Mouse (Mus musculus): Measurements from ENCODE around the gene Xpo4. TPM values are rescaled to one million over a fixed set of nuclear protein-coding genes. Genes with fewer than 3 reads are reported as not detected.
"Not testable (repeated sequence)": the region's sequence is repeated elsewhere in the genome, so short reads cannot be mapped to it uniquely, and the experiment has no call there.

The Xpo4 gene
- 14.0 and 19.6 TPM in 2 replicates for polyA plus RNA-seq (2015; fragmentation: Nextera tagmentation; extraction: Ambion mirVana)

GRCm38 (mm10) chr14:57664822-57665627 is at the start of gene Xpo4:
Gene Xpo4, minus strand, starts transcription at chr14:57665430.
- DNase-seq (ENCODE audit: low spot score): peak; percentile 89

DNA sequence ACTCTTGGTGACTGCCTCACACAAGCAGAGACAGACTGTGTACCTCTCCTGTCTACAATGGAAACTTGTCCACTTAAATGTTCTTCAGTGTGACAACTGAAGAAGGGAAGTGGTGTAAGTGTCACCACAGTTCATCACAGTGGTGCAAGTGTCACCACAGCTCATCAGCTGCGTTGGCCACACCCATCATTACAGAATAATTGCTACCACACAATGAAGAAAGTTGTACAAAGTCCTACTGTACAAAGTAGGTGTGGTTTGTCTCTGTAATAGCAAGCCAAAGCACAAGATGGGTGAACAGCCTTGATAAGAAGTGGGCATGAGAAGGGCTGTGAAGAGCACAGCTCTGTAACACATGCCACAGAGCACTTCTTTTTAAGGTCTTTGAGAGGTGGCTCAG is 47.7 kb upstream of the Xpo4 start:
- DNase-seq (ENCODE audit: low spot score): no peak

DNA sequence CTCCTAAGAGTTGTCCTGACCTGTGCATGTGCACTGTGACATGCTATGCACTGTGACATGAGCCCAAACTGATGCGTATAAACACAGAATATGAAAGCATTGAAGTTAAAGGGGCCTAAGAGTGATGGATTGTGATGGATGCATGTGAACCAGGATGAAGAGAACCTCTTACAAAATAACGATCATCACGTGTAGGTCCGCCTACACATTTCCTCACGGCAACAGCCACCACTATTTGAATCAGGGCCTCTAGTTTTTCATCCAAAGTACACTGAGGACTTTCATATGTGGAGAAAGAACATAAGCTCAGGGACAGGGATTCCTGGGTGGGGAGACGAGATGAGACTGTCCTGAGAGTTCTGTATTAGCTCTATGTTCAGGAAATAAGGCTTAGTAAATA is 45.8 kb upstream of the Xpo4 start:
- DNase-seq (ENCODE audit: low spot score): no peak

GRCm38 (mm10) chr14:57709171-57709570 is 43.9 kb upstream of the Xpo4 start:
- no peak for DNase-seq (ENCODE audit: low spot score)

DNA sequence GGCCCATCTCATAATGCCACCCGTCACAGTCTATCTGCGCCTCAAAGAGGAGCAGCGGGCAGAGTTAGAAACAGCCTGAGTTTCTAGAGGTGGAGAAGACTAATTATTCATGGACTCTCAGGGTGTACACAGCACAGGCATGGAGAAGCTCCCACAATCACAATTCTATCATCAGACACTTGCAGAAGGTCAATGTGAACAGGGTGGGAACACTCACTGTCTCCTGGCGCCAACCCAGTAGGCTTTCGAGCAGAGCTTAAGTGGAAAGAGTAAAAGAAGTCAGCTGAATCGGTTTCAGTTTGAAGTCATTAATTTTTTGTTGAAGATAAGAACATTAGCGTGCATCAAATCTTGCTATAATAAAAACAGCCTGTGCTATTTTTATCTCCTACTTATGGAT is 43.4 kb upstream of the Xpo4 start:
- no peak for DNase-seq (ENCODE audit: low spot score)

DNA sequence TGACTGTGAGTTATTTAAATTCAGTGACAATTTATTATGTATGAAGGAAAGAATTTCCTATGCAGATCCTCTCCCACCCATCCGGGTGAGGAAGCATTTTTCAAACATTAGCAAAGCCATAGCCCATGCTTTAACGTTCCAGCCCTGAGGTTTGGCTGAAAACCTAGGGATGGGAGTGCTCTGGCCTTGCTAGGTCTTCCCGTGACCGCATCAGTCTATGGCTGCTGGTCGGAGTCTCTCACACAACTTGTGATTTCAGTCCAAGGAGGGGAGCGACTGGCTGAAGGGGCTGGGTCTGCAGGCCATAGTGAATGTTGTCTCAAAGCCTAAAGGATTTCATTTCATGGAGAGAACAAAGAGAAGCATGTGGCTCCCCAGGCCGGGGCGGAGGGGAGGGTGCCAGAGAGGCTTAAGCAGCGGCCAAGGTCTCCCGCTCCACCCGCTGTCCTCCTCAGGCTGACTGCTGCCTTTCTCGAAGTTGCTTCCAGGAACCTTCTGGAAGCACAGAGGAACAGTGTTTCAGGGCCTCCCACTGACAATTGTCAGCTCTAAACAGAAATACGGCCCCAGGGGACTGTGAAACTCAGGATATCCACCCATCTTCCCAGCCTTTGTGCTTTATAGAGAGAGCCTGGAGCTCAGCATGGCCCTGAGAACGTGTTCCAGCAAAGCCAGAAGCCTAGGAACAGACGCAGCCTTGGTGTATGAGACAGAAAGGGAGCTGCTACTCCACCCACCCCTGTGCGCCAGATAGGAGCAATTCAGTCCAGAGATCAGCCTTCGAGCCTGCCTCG is 42.1 kb upstream of the Xpo4 start:
- DNase-seq (ENCODE audit: low spot score): no peak

- DNase-seq (ENCODE audit: low spot score): no peak
These were observed 41.5 kb upstream of the Xpo4 start for GRCm38 (mm10) chr14:57706760-57707099.

DNA sequence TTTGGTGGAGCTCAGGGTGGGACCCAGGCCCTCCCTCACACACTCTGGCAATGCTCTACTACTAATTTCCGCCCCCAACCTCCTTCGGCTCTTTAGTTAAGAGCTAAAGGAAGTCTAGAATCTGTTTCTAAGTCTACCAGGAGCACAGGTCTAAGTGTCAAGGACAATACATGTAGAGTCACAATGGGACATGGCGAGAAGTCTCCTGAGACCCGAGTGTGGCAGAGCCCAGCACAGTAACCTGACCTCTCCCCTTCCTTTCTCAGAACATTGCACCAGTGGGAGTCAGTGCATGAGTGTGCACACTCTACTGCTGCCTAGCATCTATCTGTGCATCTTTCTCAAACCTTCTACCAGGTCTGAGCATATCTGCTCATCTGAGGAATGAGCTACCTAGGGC is 40.5 kb upstream of the Xpo4 start:
- no peak for DNase-seq (ENCODE audit: low spot score)

DNA sequence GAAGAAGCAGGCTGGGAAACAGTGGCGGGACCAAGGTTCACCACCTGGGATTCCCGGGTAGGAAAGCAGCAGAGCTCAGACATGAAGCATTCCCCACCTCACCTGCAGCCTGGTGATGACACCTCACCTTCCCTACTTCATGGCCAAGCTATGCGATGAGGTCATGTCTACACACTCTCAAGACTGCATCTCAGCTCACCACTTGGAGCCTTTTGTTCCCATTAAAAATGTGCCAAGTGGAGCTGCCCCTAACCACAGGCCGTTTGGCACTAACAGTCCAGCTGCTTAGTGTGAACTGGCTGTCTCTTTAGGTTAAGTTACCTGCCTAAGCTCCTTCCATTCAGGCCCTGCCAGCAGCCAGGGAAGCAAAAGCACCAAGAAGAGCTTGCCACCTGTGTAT is 39.8 kb upstream of the Xpo4 start:
- no peak for DNase-seq (ENCODE audit: low spot score)

- DNase-seq (ENCODE audit: low spot score): no peak
These were observed 36.8 kb upstream of the Xpo4 start for GRCm38 (mm10) chr14:57701915-57702477.

- no peak for DNase-seq (ENCODE audit: low spot score)
These were observed 34.3 kb upstream of the Xpo4 start for GRCm38 (mm10) chr14:57699461-57699970.

- DNase-seq (ENCODE audit: low spot score): no peak
These were observed 33.8 kb upstream of the Xpo4 start for GRCm38 (mm10) chr14:57699016-57699415.

DNA sequence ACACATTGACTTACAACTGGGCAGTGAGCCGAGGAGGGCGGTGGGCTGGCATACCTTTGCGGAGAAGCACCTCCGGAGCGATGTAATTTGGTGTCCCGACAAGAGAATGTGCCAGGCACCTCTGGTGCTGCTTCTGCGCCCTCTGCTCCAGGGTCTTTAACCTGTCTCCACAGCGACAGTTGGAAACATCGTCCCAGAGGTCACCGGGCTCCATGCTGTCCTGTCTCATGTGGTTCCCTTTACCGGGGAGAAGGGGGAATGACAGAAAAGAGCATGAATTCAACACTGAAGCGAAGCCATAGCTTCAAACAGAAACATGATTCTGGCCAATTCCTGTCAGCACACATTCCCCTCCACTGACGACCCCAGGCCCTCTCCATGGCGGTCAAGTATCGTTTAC is 30.8 kb upstream of the Xpo4 start:
- no peak for DNase-seq (ENCODE audit: low spot score)

DNA sequence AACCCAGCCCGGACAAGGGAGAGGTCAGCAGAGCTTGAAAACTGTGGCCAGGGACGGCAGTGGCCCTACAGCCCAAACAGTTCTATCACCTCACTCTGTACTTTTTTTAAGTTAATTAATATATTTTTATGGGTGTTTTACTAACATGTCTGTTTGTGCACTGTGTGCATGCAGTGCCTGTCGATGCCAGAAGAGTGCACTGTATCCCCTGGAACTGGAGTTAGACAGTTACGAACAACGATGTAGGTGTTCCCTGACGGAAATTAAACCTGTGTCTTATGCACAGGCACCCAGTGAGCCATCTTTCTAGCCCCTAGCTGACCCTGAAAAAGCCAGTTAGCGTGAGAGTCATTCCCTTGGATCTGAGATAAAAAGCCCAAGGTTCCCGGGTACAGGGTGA is 30.3 kb upstream of the Xpo4 start:
- peak; percentile 5 for DNase-seq (ENCODE audit: low spot score)

DNA sequence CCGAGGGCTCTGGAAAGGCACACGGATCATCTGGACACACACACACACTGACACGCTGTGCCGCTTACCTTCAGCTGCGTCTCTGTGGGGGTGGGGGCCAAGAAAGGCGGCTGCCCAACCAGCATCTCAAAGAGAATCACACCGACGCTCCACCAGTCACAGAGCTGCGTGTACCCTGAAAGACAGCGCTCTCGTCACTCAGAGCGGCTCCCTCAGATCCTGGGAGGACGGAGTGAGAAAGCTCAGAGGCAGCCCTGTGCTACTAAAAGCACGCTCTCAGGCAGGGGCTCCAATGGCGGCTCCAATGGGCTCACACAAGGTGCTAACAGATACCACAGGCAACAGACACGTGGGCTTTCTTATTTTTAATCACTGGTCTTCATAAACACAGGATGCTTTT is 29.0 kb upstream of the Xpo4 start:
- DNase-seq (ENCODE audit: low spot score): no peak

GRCm38 (mm10) chr14:57692517-57693130 is 27.4 kb upstream of the Xpo4 start:
- DNase-seq (ENCODE audit: low spot score): no peak

GRCm38 (mm10) chr14:57691316-57691715 is 26.1 kb upstream of the Xpo4 start:
- DNase-seq (ENCODE audit: low spot score): no peak

DNA sequence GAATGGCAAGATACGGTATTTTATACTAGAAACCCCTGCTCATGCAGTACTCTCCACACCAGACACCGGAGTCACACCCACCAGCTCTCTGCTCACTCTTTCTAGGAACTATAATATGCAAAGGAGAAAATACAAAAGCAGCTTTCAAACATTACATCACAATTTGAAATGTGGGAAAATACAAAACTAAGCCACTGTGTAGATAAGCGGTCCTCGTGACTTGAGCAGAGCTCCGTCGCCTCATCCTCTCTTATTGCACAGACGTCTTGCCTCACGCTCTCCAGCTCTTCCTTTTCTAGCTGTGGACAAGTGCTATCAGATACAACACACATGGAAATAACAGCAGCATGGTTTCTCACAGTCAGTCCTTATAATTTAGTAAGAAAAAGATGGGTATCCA is 25.5 kb upstream of the Xpo4 start:
- DNase-seq (ENCODE audit: low spot score): no peak

GRCm38 (mm10) chr14:57688066-57688465 is 22.8 kb upstream of the Xpo4 start:
- DNase-seq (ENCODE audit: low spot score): not testable (repeated sequence)

DNA sequence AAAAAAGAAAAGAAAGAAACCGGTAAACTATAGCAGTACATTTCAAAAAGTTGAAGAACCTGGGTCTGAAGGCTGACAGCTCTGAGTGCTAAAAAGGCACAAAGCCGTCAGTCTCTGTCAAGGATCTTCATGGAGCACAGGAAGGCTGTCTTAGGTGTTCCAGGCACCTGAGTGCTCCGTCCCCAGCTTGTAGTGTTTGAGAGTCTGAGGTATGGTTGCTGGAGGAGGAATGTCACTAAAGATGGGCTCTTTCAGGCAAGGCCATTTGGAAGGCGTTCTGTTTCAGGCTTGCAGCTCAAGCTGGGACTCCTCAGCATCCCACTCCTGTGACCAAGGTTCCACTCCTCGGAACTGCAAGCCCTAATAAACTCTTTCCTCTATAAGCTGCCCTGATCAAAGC is 22.2 kb upstream of the Xpo4 start:
- DNase-seq (ENCODE audit: low spot score): no peak

DNA sequence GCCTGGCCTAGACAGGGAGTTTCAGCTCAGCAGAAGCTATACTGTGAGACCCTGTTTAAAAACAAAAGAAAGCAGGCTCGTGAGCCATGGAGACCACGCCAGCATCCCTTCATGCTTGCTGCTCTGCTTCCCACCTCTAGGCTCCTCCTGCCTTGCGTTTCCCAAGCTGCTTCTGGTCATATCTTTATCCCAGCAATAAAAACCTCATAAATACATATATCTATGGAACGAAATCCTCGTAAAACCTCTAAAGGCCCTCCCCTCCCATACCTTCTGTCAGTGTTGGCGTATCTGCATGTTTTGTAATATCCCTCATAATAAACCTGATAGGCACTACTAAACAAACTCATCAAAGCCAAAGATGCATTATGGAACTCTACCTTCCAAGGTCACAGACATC is 21.4 kb upstream of the Xpo4 start:
- DNase-seq (ENCODE audit: low spot score): no peak

GRCm38 (mm10) chr14:57684579-57684978 is 19.3 kb upstream of the Xpo4 start:
- DNase-seq (ENCODE audit: low spot score): peak; percentile 62
